Mouse (Mus musculus): ENCODE data around the gene Slc7a4. TPM values are rescaled to one million over a fixed set of nuclear protein-coding genes. Genes with fewer than 3 reads are reported as not detected.

Slc7a4 gene
- polyA plus RNA-seq, 1 experiment from 2014 or later, result 1.9 TPM

DNA sequence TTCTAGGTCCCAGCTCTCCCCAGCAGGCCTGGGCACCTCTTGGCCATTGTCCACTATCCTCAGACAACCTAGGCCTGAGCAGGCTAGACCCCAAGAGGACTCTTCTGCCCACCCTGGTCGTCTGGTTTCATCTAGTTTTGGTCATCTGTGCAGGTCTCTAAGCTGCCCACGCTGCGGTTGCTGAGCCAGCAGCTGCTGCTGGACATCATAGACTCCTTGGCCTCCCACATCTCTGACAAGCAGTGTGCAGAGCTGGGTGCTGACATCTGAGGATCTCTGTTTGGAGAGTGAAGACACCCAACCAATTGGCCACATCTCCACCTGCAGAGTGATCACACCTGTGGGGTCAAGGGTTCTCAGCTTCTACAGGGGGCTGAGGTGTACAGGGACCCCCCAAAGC is 57.5 kb downstream of the Slc7a4 start:
- H3K27ac ChIP-seq (ENCODE audit: low read depth, low read length), result no peak overlapping the region
- 78% methylated on average over 3 of the region's 3 CpGs for WGBS
- H3K4me3 ChIP-seq (ENCODE audit: low read depth, low read length), result no peak overlapping the region
- H3K4me2 ChIP-seq (replicated peaks; ENCODE audit: low read depth, low read length), result no peak overlapping the region
- no peak overlapping the region for H3K9ac ChIP-seq (ENCODE audit: low read depth, low read length)
- peaks cover 27% of the 10 kb centered on the region for H3K36me3 ChIP-seq (ENCODE audit: control insufficient read depth, insufficient read depth, low read length)
- ATAC-seq (ENCODE audit: low FRiP score) (no peak), DNase-seq (ENCODE audit: low spot score) (no peak)
- H3K4me1 ChIP-seq (replicated peaks; ENCODE audit: control insufficient read depth, insufficient read depth, low read length), result no peaks in the 10 kb centered on the region; the same call in 1 of the 2 replicates
- H3K9me3 ChIP-seq (ENCODE audit: control insufficient read depth, low read length), result no peaks in the 10 kb centered on the region
- no peaks in the 10 kb centered on the region for H3K27me3 ChIP-seq (ENCODE audit: control insufficient read depth, insufficient read depth, low read length)

DNA sequence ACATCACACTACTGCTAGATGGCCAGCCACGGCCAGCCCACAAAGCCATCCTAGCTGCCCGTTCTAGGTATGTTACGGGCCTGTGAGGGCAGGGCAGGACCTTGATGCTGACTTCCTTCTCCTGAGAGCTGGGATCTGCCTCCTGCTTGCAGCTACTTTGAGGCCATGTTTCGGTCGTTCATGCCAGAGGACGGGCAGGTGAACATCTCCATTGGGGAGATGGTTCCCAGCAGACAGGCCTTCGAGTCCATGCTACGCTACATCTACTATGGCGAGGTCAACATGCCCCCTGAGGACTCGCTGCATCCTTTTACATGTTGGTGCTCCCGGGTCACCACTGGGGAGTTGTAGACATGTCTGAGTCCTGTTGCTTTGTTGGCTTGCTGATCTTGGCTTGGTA is 58.9 kb downstream of the Slc7a4 start:
- DNase-seq (ENCODE audit: low spot score), result no peak
- peaks cover 27% of the 10 kb centered on the region for H3K36me3 ChIP-seq (ENCODE audit: control insufficient read depth, insufficient read depth, low read length)
- ATAC-seq (ENCODE audit: low FRiP score), result no peak
- no peaks in the 10 kb centered on the region for H3K27me3 ChIP-seq (ENCODE audit: control insufficient read depth, insufficient read depth, low read length)
- no peak overlapping the region for H3K9ac ChIP-seq (ENCODE audit: low read depth, low read length)
- H3K4me1 ChIP-seq (replicated peaks; ENCODE audit: control insufficient read depth, insufficient read depth, low read length), result no peaks in the 10 kb centered on the region
- WGBS, result 96% methylated on average over 11 of the region's 11 CpGs
- H3K27ac ChIP-seq (ENCODE audit: low read depth, low read length), result no peak overlapping the region
- H3K4me3 ChIP-seq (ENCODE audit: low read depth, low read length), result no peak overlapping the region
- no peak overlapping the region for H3K4me2 ChIP-seq (replicated peaks; ENCODE audit: low read depth, low read length)
- no peaks in the 10 kb centered on the region for H3K9me3 ChIP-seq (ENCODE audit: control insufficient read depth, low read length)

Other genes with a start within 250 kb of the Slc7a4 start
- gene Snap29, start 177.2 kb downstream of the Slc7a4 start, polyA plus RNA-seq (2014; fragmentation: Nextera tagmentation; extraction: Ambion mirVana), result 8.3 and 9.0 TPM in 2 replicates
- 43.4 and 45.3 TPM in 2 replicates for gene Pi4ka, start 176.9 kb downstream of the Slc7a4 start, polyA plus RNA-seq (2014; fragmentation: Nextera tagmentation; extraction: Ambion mirVana)
- 79.1 and 87.5 TPM in 2 replicates for gene Crkl, start 131.2 kb downstream of the Slc7a4 start, polyA plus RNA-seq (2014; fragmentation: Nextera tagmentation; extraction: Ambion mirVana)
- gene Aifm3, start 93.6 kb downstream of the Slc7a4 start, polyA plus RNA-seq (2014; fragmentation: Nextera tagmentation; extraction: Ambion mirVana), result 2.5 and 2.6 TPM in 2 replicates
- 85.3 and 85.8 TPM in 2 replicates for gene Lztr1, start 74.5 kb downstream of the Slc7a4 start, polyA plus RNA-seq (2014; fragmentation: Nextera tagmentation; extraction: Ambion mirVana)
- gene Thap7, start 52.1 kb downstream of the Slc7a4 start, polyA plus RNA-seq (2014; fragmentation: Nextera tagmentation; extraction: Ambion mirVana), result 47.6 and 49.3 TPM in 2 replicates
- gene Lrrc74b, start 22.0 kb downstream of the Slc7a4 start, polyA plus RNA-seq (2014; fragmentation: Nextera tagmentation; extraction: Ambion mirVana), result 0.52 and 1.1 TPM in 2 replicates
- gene P2rx6, start 21.3 kb downstream of the Slc7a4 start, polyA plus RNA-seq (2014; fragmentation: Nextera tagmentation; extraction: Ambion mirVana), result 0.49 and 0.63 TPM in 2 replicates
- gene Smpd4, start 36.1 kb upstream of the Slc7a4 start, polyA plus RNA-seq (2014; fragmentation: Nextera tagmentation; extraction: Ambion mirVana), result 39.1 and 40.9 TPM in 2 replicates
- gene Ccdc74a, start 63.3 kb upstream of the Slc7a4 start, polyA plus RNA-seq (2014; fragmentation: Nextera tagmentation; extraction: Ambion mirVana), result 4.4 and 5.9 TPM in 2 replicates
- gene Med15, start 149.7 kb upstream of the Slc7a4 start, polyA plus RNA-seq (2014; fragmentation: Nextera tagmentation; extraction: Ambion mirVana), result 34.2 and 42.8 TPM in 2 replicates
- 44.8 and 45.0 TPM in 2 replicates for gene Klhl22, start 176.4 kb upstream of the Slc7a4 start, polyA plus RNA-seq (2014; fragmentation: Nextera tagmentation; extraction: Ambion mirVana)
- gene Scarf2, start 214.1 kb upstream of the Slc7a4 start, polyA plus RNA-seq (2014; fragmentation: Nextera tagmentation; extraction: Ambion mirVana), result 6.4 and 7.2 TPM in 2 replicates
- gene B830017H08Rik, start 249.9 kb upstream of the Slc7a4 start, polyA plus RNA-seq (2014; fragmentation: Nextera tagmentation; extraction: Ambion mirVana), result 0.20 and 0.49 TPM in 2 replicates